Mouse (Mus musculus): ENCODE results near the gene Kdm1b. TPM values are rescaled to one million over a fixed set of nuclear protein-coding genes. Genes with fewer than 3 reads are reported as not detected.

Kdm1b gene
- 6.7 and 7.2 TPM in 2 replicates for polyA plus RNA-seq (2015; fragmentation: Nextera tagmentation; extraction: Ambion mirVana)

- Histone ChIP-seq H3K9me3 (ENCODE audit: control insufficient read depth) (no peaks in the 10 kb centered on the region), H3K9ac (ENCODE audit: low read depth, low read length) (peak within 1 kb of the TSS; percentile 76), H3K4me3 (ENCODE audit: low read depth, low read length) (peak within 1 kb of the TSS; percentile 94), H3K4me1 (replicated peaks; ENCODE audit: control insufficient read depth, insufficient read depth, low read length) (no peaks in the 10 kb centered on the region; the same call in 1 of the 2 replicates), H3K36me3 (ENCODE audit: control insufficient read depth, insufficient read depth) (no peaks in the 10 kb centered on the region), H3K27ac (ENCODE audit: low read depth, low read length) (peak within 1 kb of the TSS; percentile 73), H3K27me3 (replicated peaks; ENCODE audit: control insufficient read depth, insufficient read depth, low read length) (no peaks in the 10 kb centered on the region), H3K4me2 (replicated peaks; ENCODE audit: low read depth) (peak within 1 kb of the TSS; percentile 100)
- under 1% methylated on average over 48 of the region's 48 CpGs for WGBS
- ATAC-seq, result peak; percentile 96
- no peak for TF ChIP-seq CTCF (IDR thresholded peaks at IDR 0.05; ENCODE audit: low read depth)
Measured at GRCm38 (mm10) chr13:47043030-47043680, at the start of gene Kdm1b. Gene Kdm1b (plus strand): TSS chr13:47043499.

- Histone ChIP-seq H3K4me2 (replicated peaks; ENCODE audit: low read depth) (no peak overlapping the region), H3K9me3 (ENCODE audit: control insufficient read depth) (no peaks in the 10 kb centered on the region), H3K36me3 (ENCODE audit: control insufficient read depth, insufficient read depth) (no peaks in the 10 kb centered on the region), H3K4me3 (ENCODE audit: low read depth, low read length) (no peak overlapping the region), H3K4me1 (replicated peaks; ENCODE audit: control insufficient read depth, insufficient read depth, low read length) (no peaks in the 10 kb centered on the region), H3K27ac (ENCODE audit: low read depth, low read length) (no peak overlapping the region), H3K27me3 (replicated peaks; ENCODE audit: control insufficient read depth, insufficient read depth, low read length) (no peaks in the 10 kb centered on the region), H3K9ac (ENCODE audit: low read depth, low read length) (no peak overlapping the region)
- TF ChIP-seq CTCF (IDR thresholded peaks at IDR 0.05; ENCODE audit: low read depth), result no peak
- 85% methylated on average over 4 of the region's 4 CpGs for WGBS
- ATAC-seq, result no peak
Measured at GRCm38 (mm10) chr13:46997355-46997754, 45.9 kb upstream of the Kdm1b start.

GRCm38 (mm10) chr13:46999498-46999897, 43.8 kb upstream of the Kdm1b start:
- no peak overlapping the region for H3K27ac ChIP-seq (ENCODE audit: low read depth, low read length)
- WGBS, result 46% methylated on average over 5 of the region's 5 CpGs
- TF ChIP-seq CTCF (IDR thresholded peaks at IDR 0.05; ENCODE audit: low read depth), result no peak
- no peaks in the 10 kb centered on the region for H3K27me3 ChIP-seq (replicated peaks; ENCODE audit: control insufficient read depth, insufficient read depth, low read length)
- H3K4me2 ChIP-seq (replicated peaks; ENCODE audit: low read depth), result no peak overlapping the region
- no peaks in the 10 kb centered on the region for H3K4me1 ChIP-seq (replicated peaks; ENCODE audit: control insufficient read depth, insufficient read depth, low read length)
- H3K36me3 ChIP-seq (ENCODE audit: control insufficient read depth, insufficient read depth), result no peaks in the 10 kb centered on the region
- ATAC-seq, result no peak
- no peak overlapping the region for H3K4me3 ChIP-seq (ENCODE audit: low read depth, low read length)
- H3K9ac ChIP-seq (ENCODE audit: low read depth, low read length), result no peak overlapping the region
- no peaks in the 10 kb centered on the region for H3K9me3 ChIP-seq (ENCODE audit: control insufficient read depth)

GRCm38 (mm10) chr13:47001590-47001989, 41.7 kb upstream of the Kdm1b start:
- Histone ChIP-seq H3K9ac (ENCODE audit: low read depth, low read length) (no peak overlapping the region), H3K27ac (ENCODE audit: low read depth, low read length) (no peak overlapping the region), H3K4me2 (replicated peaks; ENCODE audit: low read depth) (no peak overlapping the region), H3K27me3 (replicated peaks; ENCODE audit: control insufficient read depth, insufficient read depth, low read length) (no peaks in the 10 kb centered on the region), H3K36me3 (ENCODE audit: control insufficient read depth, insufficient read depth) (no peaks in the 10 kb centered on the region), H3K4me1 (replicated peaks; ENCODE audit: control insufficient read depth, insufficient read depth, low read length) (no peaks in the 10 kb centered on the region), H3K4me3 (ENCODE audit: low read depth, low read length) (no peak overlapping the region), H3K9me3 (ENCODE audit: control insufficient read depth) (no peaks in the 10 kb centered on the region)
- ATAC-seq, result no peak
- WGBS, result 71% methylated on average over 4 of the region's 4 CpGs
- TF ChIP-seq CTCF (IDR thresholded peaks at IDR 0.05; ENCODE audit: low read depth), result peak; percentile 32

- H3K27ac ChIP-seq (ENCODE audit: low read depth, low read length), result no peak overlapping the region
- H3K4me3 ChIP-seq (ENCODE audit: low read depth, low read length), result peak overlapping the region; percentile 52; the same call in 1 of the 2 replicates
- H3K4me1 ChIP-seq (replicated peaks; ENCODE audit: control insufficient read depth, insufficient read depth, low read length), result peaks cover 5% of the 10 kb centered on the region; the same call in 1 of the 2 replicates
- H3K4me2 ChIP-seq (replicated peaks; ENCODE audit: low read depth), result peak overlapping the region; percentile 92
- H3K36me3 ChIP-seq (ENCODE audit: control insufficient read depth, insufficient read depth), result no peaks in the 10 kb centered on the region
- 0 out of 2 replicates have a peak, but pooled peaks cover 4% of the 10 kb centered on the region for H3K9me3 ChIP-seq (ENCODE audit: control insufficient read depth)
- no peak for ATAC-seq
- no peak for TF ChIP-seq CTCF (IDR thresholded peaks at IDR 0.05; ENCODE audit: low read depth)
- 62% methylated on average over 10 of the region's 10 CpGs for WGBS
- no peak overlapping the region for H3K9ac ChIP-seq (ENCODE audit: low read depth, low read length)
- H3K27me3 ChIP-seq (replicated peaks; ENCODE audit: control insufficient read depth, insufficient read depth, low read length), result no peaks in the 10 kb centered on the region
Measured at GRCm38 (mm10) chr13:47013740-47014139, 29.6 kb upstream of the Kdm1b start.

- ATAC-seq, result peak; percentile 86
- H3K9me3 ChIP-seq (ENCODE audit: control insufficient read depth), result 0 out of 2 replicates have a peak, but pooled peaks cover 4% of the 10 kb centered on the region
- peak within 1 kb of the TSS; percentile 42 for H3K9ac ChIP-seq (ENCODE audit: low read depth, low read length)
- no peaks in the 10 kb centered on the region for H3K27me3 ChIP-seq (replicated peaks; ENCODE audit: control insufficient read depth, insufficient read depth, low read length)
- no peak within 1 kb of the TSS; the same call in 1 of the 2 replicates for H3K27ac ChIP-seq (ENCODE audit: low read depth, low read length)
- H3K4me2 ChIP-seq (replicated peaks; ENCODE audit: low read depth), result peak within 1 kb of the TSS; percentile 92
- H3K4me3 ChIP-seq (ENCODE audit: low read depth, low read length), result peak within 1 kb of the TSS; percentile 52
- 4% methylated on average over 66 of the region's 73 CpGs for WGBS
- H3K36me3 ChIP-seq (ENCODE audit: control insufficient read depth, insufficient read depth), result no peaks in the 10 kb centered on the region
- peak; percentile 100 for TF ChIP-seq CTCF (IDR thresholded peaks at IDR 0.05; ENCODE audit: low read depth)
- H3K4me1 ChIP-seq (replicated peaks; ENCODE audit: control insufficient read depth, insufficient read depth, low read length), result peaks cover 5% of the 10 kb centered on the region; the same call in 1 of the 2 replicates
Measured at GRCm38 (mm10) chr13:47014334-47015194, 28.7 kb upstream of the Kdm1b start, which contains the start of gene Nhlrc1. Gene Nhlrc1 (minus strand): TSS chr13:47014850.
